Mouse (Mus musculus): ENCODE measurements at regions not wholly inside any gene's neighbourhood (a gene's known extent, or its start where the extent isn't known, plus 50 kb on each side); places are given as distances from the start of the nearest gene placed in this dataset.

- Histone ChIP-seq H3K27me3 (ENCODE audit: control insufficient read depth, insufficient read depth, low read length) (no peaks in the 10 kb centered on the region), H3K4me3 (ENCODE audit: control insufficient read depth, insufficient read depth, low read length) (no peak overlapping the region), H3K4me1 (replicated peaks; ENCODE audit: control insufficient read depth, insufficient read depth, low read length) (no peaks in the 10 kb centered on the region), H3K27ac (ENCODE audit: control insufficient read depth, insufficient read depth, low read length) (no peak overlapping the region), H3K36me3 (ENCODE audit: control insufficient read depth, insufficient read depth, low read length) (no peaks in the 10 kb centered on the region)
- 23% methylated on average over 12 of the region's 12 CpGs for WGBS
- TF ChIP-seq CTCF (IDR thresholded peaks at IDR 0.05; ENCODE audit: borderline replicate concordance, control insufficient read depth, extremely low read depth, insufficient read depth, low read length, poor library complexity) (peak; percentile 88; the same call in 1 of the 2 replicates), POLR2A (IDR thresholded peaks at IDR 0.05; ENCODE audit: control insufficient read depth, extremely low read depth, insufficient read depth, low read length, poor library complexity) (no peak)
- DNase-seq = peak; percentile 93
These were observed 61.4 kb upstream of the Sestd1 start for GRCm38 (mm10) chr2:77341575-77342332.

- Histone ChIP-seq H3K27ac (ENCODE audit: control insufficient read depth, insufficient read depth, low read length) (no peak overlapping the region), H3K4me3 (ENCODE audit: control insufficient read depth, insufficient read depth, low read length) (no peak overlapping the region), H3K27me3 (ENCODE audit: control insufficient read depth, insufficient read depth, low read length) (no peaks in the 10 kb centered on the region), H3K4me1 (replicated peaks; ENCODE audit: control insufficient read depth, insufficient read depth, low read length) (no peaks in the 10 kb centered on the region), H3K36me3 (ENCODE audit: control insufficient read depth, insufficient read depth, low read length) (no peaks in the 10 kb centered on the region)
- 89% methylated on average over 6 of the region's 6 CpGs for WGBS
- DNase-seq = no peak
- no peak for TF ChIP-seq POLR2A (IDR thresholded peaks at IDR 0.05; ENCODE audit: control insufficient read depth, extremely low read depth, insufficient read depth, low read length, poor library complexity)
- TF ChIP-seq CTCF (IDR thresholded peaks at IDR 0.05; ENCODE audit: borderline replicate concordance, control insufficient read depth, extremely low read depth, insufficient read depth, low read length, poor library complexity) = no peak
These were observed 59.7 kb upstream of the Sestd1 start for GRCm38 (mm10) chr2:77340076-77340475.

- Histone ChIP-seq H3K4me1 (replicated peaks; ENCODE audit: control insufficient read depth, insufficient read depth, low read length) (no peaks in the 10 kb centered on the region), H3K4me3 (ENCODE audit: control insufficient read depth, insufficient read depth, low read length) (no peak overlapping the region), H3K36me3 (ENCODE audit: control insufficient read depth, insufficient read depth, low read length) (no peaks in the 10 kb centered on the region), H3K27ac (ENCODE audit: control insufficient read depth, insufficient read depth, low read length) (no peak overlapping the region), H3K27me3 (ENCODE audit: control insufficient read depth, insufficient read depth, low read length) (no peaks in the 10 kb centered on the region)
- WGBS = 91% methylated on average over 3 of the region's 3 CpGs
- TF ChIP-seq POLR2A (IDR thresholded peaks at IDR 0.05; ENCODE audit: control insufficient read depth, extremely low read depth, insufficient read depth, low read length, poor library complexity) = no peak
- no peak for TF ChIP-seq CTCF (IDR thresholded peaks at IDR 0.05; ENCODE audit: borderline replicate concordance, control insufficient read depth, extremely low read depth, insufficient read depth, low read length, poor library complexity)
- DNase-seq = no peak
These were observed 57.5 kb upstream of the Sestd1 start for GRCm38 (mm10) chr2:77337786-77338406.

- Histone ChIP-seq H3K36me3 (ENCODE audit: control insufficient read depth, insufficient read depth, low read length) (no peaks in the 10 kb centered on the region), H3K27me3 (ENCODE audit: control insufficient read depth, insufficient read depth, low read length) (no peaks in the 10 kb centered on the region), H3K27ac (ENCODE audit: control insufficient read depth, insufficient read depth, low read length) (no peak overlapping the region), H3K4me1 (replicated peaks; ENCODE audit: control insufficient read depth, insufficient read depth, low read length) (no peaks in the 10 kb centered on the region), H3K4me3 (ENCODE audit: control insufficient read depth, insufficient read depth, low read length) (no peak overlapping the region)
- WGBS = 85% methylated on average over 3 of the region's 3 CpGs
- TF ChIP-seq POLR2A (IDR thresholded peaks at IDR 0.05; ENCODE audit: control insufficient read depth, extremely low read depth, insufficient read depth, low read length, poor library complexity) (no peak), CTCF (IDR thresholded peaks at IDR 0.05; ENCODE audit: borderline replicate concordance, control insufficient read depth, extremely low read depth, insufficient read depth, low read length, poor library complexity) (no peak)
- no peak for DNase-seq
These were observed 56.9 kb upstream of the Sestd1 start for GRCm38 (mm10) chr2:77337318-77337717.

- DNase-seq = no peak
- TF ChIP-seq CTCF (IDR thresholded peaks at IDR 0.05; ENCODE audit: borderline replicate concordance, control insufficient read depth, extremely low read depth, insufficient read depth, low read length, poor library complexity) (no peak), POLR2A (IDR thresholded peaks at IDR 0.05; ENCODE audit: control insufficient read depth, extremely low read depth, insufficient read depth, low read length, poor library complexity) (no peak)
- H3K36me3 ChIP-seq (ENCODE audit: control insufficient read depth, insufficient read depth, low read length) = no peaks in the 10 kb centered on the region
- H3K27ac ChIP-seq (ENCODE audit: control insufficient read depth, insufficient read depth, low read length) = no peak overlapping the region
- no peaks in the 10 kb centered on the region for H3K4me1 ChIP-seq (replicated peaks; ENCODE audit: control insufficient read depth, insufficient read depth, low read length)
- H3K4me3 ChIP-seq (ENCODE audit: control insufficient read depth, insufficient read depth, low read length) = no peak overlapping the region
- WGBS = 94% methylated on average over 3 of the region's 3 CpGs
- no peaks in the 10 kb centered on the region for H3K27me3 ChIP-seq (ENCODE audit: control insufficient read depth, insufficient read depth, low read length)
These were observed 56.4 kb upstream of the Sestd1 start for GRCm38 (mm10) chr2:77336810-77337209.

- no peaks in the 10 kb centered on the region for H3K4me1 ChIP-seq (replicated peaks; ENCODE audit: control insufficient read depth, insufficient read depth, low read length)
- TF ChIP-seq POLR2A (IDR thresholded peaks at IDR 0.05; ENCODE audit: control insufficient read depth, extremely low read depth, insufficient read depth, low read length, poor library complexity) (no peak), CTCF (IDR thresholded peaks at IDR 0.05; ENCODE audit: borderline replicate concordance, control insufficient read depth, extremely low read depth, insufficient read depth, low read length, poor library complexity) (no peak)
- H3K27me3 ChIP-seq (ENCODE audit: control insufficient read depth, insufficient read depth, low read length) = no peaks in the 10 kb centered on the region
- no peak for DNase-seq
- 93% methylated on average over 9 of the region's 9 CpGs for WGBS
- H3K4me3 ChIP-seq (ENCODE audit: control insufficient read depth, insufficient read depth, low read length) = no peak overlapping the region
- no peak overlapping the region for H3K27ac ChIP-seq (ENCODE audit: control insufficient read depth, insufficient read depth, low read length)
- no peaks in the 10 kb centered on the region for H3K36me3 ChIP-seq (ENCODE audit: control insufficient read depth, insufficient read depth, low read length)
These were observed 54.3 kb upstream of the Sestd1 start for GRCm38 (mm10) chr2:77334706-77335105.

Measured in thymus, adult 2 months (tissue).